Mouse (Mus musculus) erythroblast, embryonic 14.5 days (primary cell): ENCODE results near the gene Tbc1d22a.

Source experiments
- GATA1 ChIP-seq: IDR thresholded peaks from 2 replicates; pipeline ENCODE4 v1.6.1; 2012; ENCODE audit warnings: low read length, inconsistent platforms, mixed read lengths
- TAL1 ChIP-seq: IDR thresholded peaks from 3 replicates; pipeline ENCODE4 v1.6.1; 2012; ENCODE audit warnings: low read length, inconsistent platforms, mixed read lengths

DNA sequence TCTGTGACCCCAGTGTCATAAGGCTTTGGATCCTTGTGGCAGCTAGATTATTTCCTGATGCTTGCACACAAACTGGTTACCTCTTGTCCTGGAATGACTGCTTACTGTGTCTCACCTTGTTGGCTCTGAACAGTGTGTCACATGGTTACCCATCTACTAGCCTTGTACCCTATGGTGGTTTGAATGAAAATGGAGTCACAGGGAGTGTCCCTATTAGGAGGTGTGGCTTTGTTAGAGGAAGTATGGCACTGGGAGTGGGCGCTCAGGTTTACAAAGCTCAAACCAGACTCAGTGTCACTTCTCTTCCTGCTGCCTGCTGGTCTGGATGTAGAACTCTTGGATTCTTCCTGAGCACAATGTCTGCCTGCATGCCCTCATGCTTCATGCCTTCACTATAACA, 69.0 kb downstream of the Tbc1d22a start:
- TF ChIP-seq GATA1 (no peak), TAL1 (no peak)
